Mouse (Mus musculus) embryonic stem cell, embryonic (primary cell): ENCODE data around the gene Ckm.

Experiments used
- CTCF ChIA-PET, 4 experiments: fragments of 300-600 bp in 2 of 4; fragments of 350-600 bp in 2 of 4; sonication (Branson Sonifier 250); formaldehyde crosslinking; loops; one replicate each; lab custom pipeline; 2022; ENCODE audit warnings: inconsistent platforms in 2 of 4; lab: Charles Lee
- POLR2A ChIA-PET, 4 experiments: fragments of 300-600 bp in 2 of 4; fragments of 350-600 bp in 2 of 4; sonication (Branson Sonifier 250); formaldehyde crosslinking; loops; one replicate each; lab custom pipeline; 2022; ENCODE audit warnings: antibody characterized with exemption in 4 of 4, inconsistent platforms in 1 of 4; lab: Charles Lee

The Ckm gene

GRCm38 (mm10) chr7:19410766-19411344, 6.3 kb downstream of the Ckm start:
- ChIA-PET POLR2A (interaction anchor here in 1 of 4 experiments (1.0 kb wide), 1 partner anchor 290 kb away, joined by 3 read pairs; no protein-coding TSS in a partner anchor), CTCF (interaction anchor here in 1 of 4 experiments (0.6 to 1.5 kb wide), 2 partner anchors 148 to 273 kb away, joined by 3 to 4 read pairs; no protein-coding TSS in a partner anchor)

- ChIA-PET CTCF (interaction anchor here in 1 of 4 experiments (1.5 kb wide), 1 partner anchor 147 kb away, joined by 3 read pairs; no protein-coding TSS in a partner anchor), POLR2A (interaction anchor here in 1 of 4 experiments (1.0 kb wide), 1 partner anchor 10 kb away, joined by 3 read pairs; no protein-coding TSS in a partner anchor)
These were observed 7.2 kb downstream of the Ckm start for GRCm38 (mm10) chr7:19411783-19412182.

GRCm38 (mm10) chr7:19413525-19413924, 8.9 kb downstream of the Ckm start:
- CTCF ChIA-PET: interaction anchor here in 1 of 4 experiments (1.0 kb wide), 1 partner anchor 48 kb away, joined by 4 read pairs; no protein-coding TSS in a partner anchor

GRCm38 (mm10) chr7:19416590-19416989, 12.0 kb downstream of the Ckm start:
- ChIA-PET POLR2A (interaction anchor here in 1 of 4 experiments (0.6 to 1.0 kb wide), 3 partner anchors 11 to 202 kb away, joined by 3 read pairs; no protein-coding TSS in a partner anchor), CTCF (interaction anchor here in 1 of 4 experiments (0.8 kb wide), 1 partner anchor 10 kb away, joined by 3 read pairs; no protein-coding TSS in a partner anchor)

More at GRCm38 (mm10) chr7:19413525-19413924, 8.9 kb downstream of the Ckm start:
- POLR2A ChIA-PET: interaction anchor here in 1 of 4 experiments (0.9 to 1.1 kb wide), 3 partner anchors 22 to 287 kb away, joined by 3 to 4 read pairs (median 3); no protein-coding TSS in a partner anchor

DNA sequence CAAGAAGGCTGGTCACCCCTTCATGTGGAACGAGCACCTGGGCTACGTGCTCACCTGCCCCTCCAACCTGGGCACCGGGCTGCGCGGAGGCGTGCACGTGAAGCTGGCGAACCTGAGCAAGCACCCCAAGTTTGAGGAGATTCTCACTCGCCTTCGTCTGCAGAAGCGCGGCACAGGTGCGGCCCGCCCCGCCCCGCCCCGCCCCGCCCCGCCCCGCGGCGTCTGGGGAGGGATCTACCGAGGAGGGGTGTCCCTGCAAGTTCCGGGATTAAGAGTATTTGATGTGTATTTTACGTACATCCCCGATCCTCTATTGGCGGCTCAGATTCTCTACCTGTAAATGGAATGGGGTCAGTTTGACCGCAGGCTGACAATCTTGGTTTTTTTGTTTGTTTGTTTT, 15.5 kb downstream of the Ckm start:
- POLR2A ChIA-PET: no interaction called here
- CTCF ChIA-PET: interaction anchor here in 1 of 4 experiments (1.6 to 1.7 kb wide), 2 partner anchors 15 to 24 kb away, joined by 5 to 7 read pairs; partner anchors contain the start of gene Ckm

DNA sequence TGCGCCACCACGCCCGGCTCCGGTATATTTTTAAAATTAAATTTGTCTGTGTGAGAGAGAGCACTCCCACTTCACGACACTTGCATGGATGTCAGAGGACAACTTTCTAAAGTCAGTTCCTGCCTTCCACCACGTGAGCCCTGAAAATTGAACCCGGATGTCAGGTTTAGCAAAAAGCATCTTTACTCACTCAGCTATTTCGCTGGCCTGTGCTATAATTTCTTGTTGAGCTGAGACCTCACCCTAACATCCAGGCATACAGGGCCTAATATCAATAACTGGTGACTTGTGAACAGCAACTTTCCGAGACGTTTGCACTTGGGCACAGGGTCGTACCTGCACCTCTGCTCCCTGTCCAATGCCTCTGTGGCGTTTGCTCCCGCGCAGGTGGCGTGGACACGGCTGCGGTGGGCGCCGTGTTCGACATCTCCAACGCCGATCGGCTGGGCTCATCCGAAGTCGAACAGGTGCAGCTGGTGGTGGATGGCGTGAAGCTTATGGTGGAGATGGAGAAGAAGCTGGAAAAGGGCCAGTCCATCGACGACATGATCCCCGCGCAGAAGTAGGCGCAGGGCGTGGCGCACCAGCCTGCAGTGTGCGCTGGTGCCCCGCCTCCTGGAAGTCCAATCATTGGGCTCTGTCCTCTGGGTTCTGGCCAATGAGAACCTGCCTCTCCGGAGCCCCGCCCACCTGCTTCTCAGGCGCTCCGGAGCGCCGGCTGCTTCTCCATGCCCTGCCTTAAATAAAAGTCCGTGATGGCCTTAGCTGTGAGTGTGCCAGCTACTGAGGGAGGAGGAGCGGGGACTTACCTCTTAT, 16.5 kb downstream of the Ckm start:
- CTCF ChIA-PET: interaction anchor here (0.5 to 1.7 kb wide), 11 partner anchors 11 to 369 kb away, joined by 3 to 10 read pairs (median 5); partner anchors contain the start of gene Ckm (in 2 of the 4)
- POLR2A ChIA-PET: interaction anchor here (0.6 to 1.2 kb wide), 10 partner anchors 9 to 321 kb away, joined by 3 to 8 read pairs (median 3); no protein-coding TSS in a partner anchor

DNA sequence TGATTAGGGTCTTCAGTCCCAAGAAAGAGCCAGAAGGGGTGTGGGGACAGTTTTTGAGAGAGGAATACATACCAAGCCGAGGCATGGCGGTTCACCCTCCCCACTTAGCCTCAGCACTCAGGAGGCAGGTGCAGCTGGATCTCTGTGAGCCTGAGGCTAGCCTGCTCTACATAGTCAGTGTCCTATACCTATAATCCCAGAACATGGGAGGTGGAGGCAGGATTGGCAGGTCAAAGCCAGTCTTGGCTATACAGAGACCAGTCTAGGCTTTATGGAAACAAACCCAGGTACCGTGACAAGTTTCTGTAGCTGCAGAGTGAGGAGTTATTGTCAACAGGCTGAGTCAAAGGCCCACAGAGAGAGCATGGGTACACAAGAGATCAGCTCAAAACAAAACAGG, 18.5 kb downstream of the Ckm start:
- CTCF ChIA-PET: interaction anchor here in 2 of 4 experiments (0.7 to 1.2 kb wide), 2 partner anchors 9 to 17 kb away, joined by 3 to 5 read pairs; no protein-coding TSS in a partner anchor
- POLR2A ChIA-PET: interaction anchor here in 2 of 4 experiments (1.0 to 1.5 kb wide), 3 partner anchors 9 to 181 kb away, joined by 3 to 4 read pairs (median 4); no protein-coding TSS in a partner anchor

DNA sequence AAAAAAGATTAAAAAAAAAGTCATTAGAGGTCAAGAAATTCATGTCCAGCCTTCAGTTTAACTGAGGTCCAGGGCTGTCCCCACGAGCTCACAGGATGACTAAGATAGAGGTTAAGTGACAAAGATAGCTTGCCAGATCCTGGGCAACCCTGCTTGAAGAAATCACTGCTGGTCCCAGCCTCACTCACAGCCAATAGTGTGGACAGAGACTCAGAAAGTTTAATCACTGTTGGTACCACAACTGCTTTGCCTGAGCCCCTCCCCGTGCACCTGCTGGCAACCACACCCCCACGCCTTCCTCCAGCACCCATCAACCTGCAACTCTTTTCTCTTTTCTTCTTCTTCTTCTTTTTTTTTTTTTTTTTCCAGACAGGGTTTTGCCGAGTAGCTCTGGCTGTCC, 19.5 kb downstream of the Ckm start:
- ChIA-PET POLR2A (interaction anchor here in 3 of 4 experiments (0.6 to 1.6 kb wide), 7 partner anchors 8 to 141 kb away, joined by 4 to 7 read pairs (median 4); no protein-coding TSS in a partner anchor), CTCF (interaction anchor here (0.5 to 1.2 kb wide), 8 partner anchors 8 to 488 kb away, joined by 3 to 15 read pairs (median 4); no protein-coding TSS in a partner anchor)

DNA sequence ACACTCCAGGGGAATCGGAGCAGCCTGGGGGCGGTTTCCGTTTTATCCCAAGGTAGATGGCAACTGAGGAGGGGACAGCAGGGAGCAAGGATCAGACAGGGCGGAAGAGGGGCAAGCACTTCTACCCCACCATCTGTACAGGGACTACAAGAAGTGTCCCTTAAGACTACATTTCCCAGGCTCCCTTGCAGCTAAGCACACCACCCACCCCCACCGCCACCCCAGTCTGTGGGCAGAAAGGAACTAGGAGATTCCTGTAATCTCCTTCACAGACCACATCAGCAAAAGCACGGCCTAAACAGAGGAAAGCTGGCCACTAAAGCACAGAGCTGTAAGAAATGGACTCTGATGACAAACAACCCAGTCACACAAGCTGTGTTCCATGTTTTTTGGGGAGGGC, 21.8 kb downstream of the Ckm start:
- CTCF ChIA-PET: interaction anchor here (0.6 to 2.7 kb wide), 16 partner anchors 11 to 423 kb away, joined by 3 to 9 read pairs (median 4); no protein-coding TSS in a partner anchor
- POLR2A ChIA-PET: interaction anchor here in 3 of 4 experiments (0.5 to 1.9 kb wide), 18 partner anchors 9 to 272 kb away, joined by 3 to 8 read pairs (median 3); partner anchors contain the start of genes Apoe (in 1 of the 3), Nkpd1 (in 1 of the 3) and Opa3 (in 1 of the 3)

- CTCF ChIA-PET: interaction anchor here (0.6 to 2.7 kb wide), 14 partner anchors 10 to 163 kb away, joined by 3 to 9 read pairs (median 4); no protein-coding TSS in a partner anchor
- POLR2A ChIA-PET: interaction anchor here in 3 of 4 experiments (0.6 to 1.6 kb wide), 17 partner anchors 9 to 323 kb away, joined by 3 to 8 read pairs (median 3); partner anchors contain the start of genes Apoe (in 1 of the 3), Nectin2 (in 1 of the 3), Nkpd1 (in 1 of the 3) and Opa3 (in 1 of the 3)
These were observed 22.3 kb downstream of the Ckm start for GRCm38 (mm10) chr7:19426888-19427287.

DNA sequence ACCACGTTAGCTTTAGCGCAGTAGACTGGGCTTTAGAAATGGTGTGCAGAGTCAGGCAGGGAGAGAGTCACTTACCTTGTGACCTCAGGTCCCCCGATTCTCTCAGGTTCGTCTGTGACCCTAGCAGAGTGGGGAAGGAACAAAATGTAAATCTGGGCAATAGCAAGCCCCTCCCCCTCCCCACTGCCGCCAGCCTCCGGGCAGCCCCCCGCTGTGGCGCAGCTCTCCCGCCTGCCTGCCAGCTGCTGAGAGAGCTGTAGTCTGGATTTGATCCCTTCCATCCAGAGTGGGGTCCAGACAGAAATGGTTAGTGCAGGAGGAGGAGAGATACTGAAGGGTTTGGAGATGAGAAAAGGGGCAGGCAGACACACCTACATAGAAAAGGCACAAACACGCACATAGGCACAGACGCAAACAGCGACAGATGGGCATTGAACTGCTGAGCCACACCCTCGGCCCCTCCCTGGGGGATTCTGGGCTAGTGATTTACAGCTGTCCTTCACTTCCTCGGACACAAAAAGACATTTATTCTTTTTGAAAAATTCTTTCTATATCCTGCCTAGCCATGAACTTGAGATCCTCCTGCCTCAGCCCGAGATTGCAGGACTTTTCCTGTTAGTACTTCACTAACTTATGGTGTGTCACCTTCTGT, 23.5 kb downstream of the Ckm start:
- CTCF ChIA-PET: interaction anchor here in 3 of 4 experiments (0.6 to 2.7 kb wide), 9 partner anchors 9 to 162 kb away, joined by 3 to 9 read pairs (median 4); partner anchors contain the start of gene Ckm (in 1 of the 3)
- POLR2A ChIA-PET: interaction anchor here in 3 of 4 experiments (0.5 to 1.5 kb wide), 8 partner anchors 9 to 152 kb away, joined by 3 to 5 read pairs (median 3); no protein-coding TSS in a partner anchor

GRCm38 (mm10) chr7:19429726-19430125, 25.1 kb downstream of the Ckm start:
- CTCF ChIA-PET: interaction anchor here in 2 of 4 experiments (0.6 to 1.7 kb wide), 5 partner anchors 8 to 361 kb away, joined by 3 to 5 read pairs (median 4); no protein-coding TSS in a partner anchor
- POLR2A ChIA-PET: interaction anchor here in 3 of 4 experiments (0.6 to 1.2 kb wide), 6 partner anchors 8 to 378 kb away, joined by 3 to 6 read pairs (median 3); partner anchors contain the start of gene Tomm40 (in 1 of the 3)

DNA sequence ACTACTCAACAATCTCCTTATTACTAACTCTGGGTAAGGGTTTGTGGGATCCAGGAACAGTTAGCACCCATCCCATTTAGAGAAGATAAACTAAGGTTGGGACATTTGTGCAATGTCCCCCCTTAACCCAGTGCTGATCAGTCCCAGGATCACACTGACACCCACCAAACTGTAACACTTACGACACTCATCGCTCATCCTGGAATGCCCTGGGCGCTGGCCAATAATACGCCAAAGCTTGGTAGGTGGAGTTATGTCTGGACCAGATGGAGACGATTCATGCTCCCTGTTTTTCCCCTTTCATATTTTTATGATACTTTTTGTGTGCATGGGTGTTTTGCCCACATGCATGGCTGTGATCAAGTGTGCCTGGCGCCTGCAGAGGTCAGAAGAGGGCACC, 25.8 kb downstream of the Ckm start:
- CTCF ChIA-PET: interaction anchor here in 1 of 4 experiments (0.6 kb wide), 1 partner anchor 63 kb away, joined by 3 read pairs; no protein-coding TSS in a partner anchor
- POLR2A ChIA-PET: interaction anchor here in 2 of 4 experiments (1.1 to 1.2 kb wide), 3 partner anchors 9 to 285 kb away, joined by 3 read pairs; partner anchors contain the start of gene Tomm40 (in 1 of the 2)

DNA sequence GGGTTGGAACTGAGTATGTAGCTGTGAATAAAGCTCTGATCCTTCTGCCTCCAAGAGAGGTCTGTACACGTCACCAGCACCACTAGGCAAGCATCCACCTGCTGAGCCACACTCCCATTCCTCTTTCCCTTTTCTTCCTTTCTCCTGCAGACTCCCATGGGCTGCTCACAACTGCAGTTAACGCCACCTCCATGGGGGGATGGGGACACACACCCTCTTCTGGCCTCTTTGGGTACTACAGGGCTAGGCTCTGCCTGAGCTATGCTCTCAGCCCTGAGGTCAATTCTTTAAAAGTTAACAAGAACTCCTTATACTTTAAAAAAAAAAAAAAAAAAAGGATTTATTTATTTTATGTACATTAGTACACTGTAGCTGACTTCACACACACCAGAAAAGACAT, 27.9 kb downstream of the Ckm start:
- POLR2A ChIA-PET: interaction anchor here (0.6 to 1.3 kb wide), 10 partner anchors 9 to 295 kb away, joined by 3 to 5 read pairs (median 3); no protein-coding TSS in a partner anchor

DNA sequence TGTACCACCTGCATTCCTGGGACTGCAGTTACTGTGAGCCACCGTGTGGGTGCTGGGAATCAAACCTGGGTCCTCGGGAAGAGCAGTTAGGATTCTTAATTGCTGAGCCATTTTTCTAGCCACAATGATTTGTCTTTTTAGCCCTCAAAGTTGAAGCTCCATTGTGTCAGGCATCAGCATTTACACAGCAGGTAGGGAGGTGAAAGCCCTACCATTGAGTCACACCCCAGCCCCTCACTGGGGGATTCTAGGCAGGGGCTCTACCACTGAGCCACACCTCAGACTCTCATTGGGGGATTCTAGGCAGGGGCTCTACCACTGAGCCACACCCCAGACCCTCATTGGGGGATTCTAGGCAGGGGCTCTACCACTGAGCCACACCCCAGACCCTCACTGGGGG, 31.7 kb downstream of the Ckm start:
- ChIA-PET CTCF (interaction anchor here (0.6 to 2.2 kb wide), 8 partner anchors 8 to 233 kb away, joined by 3 to 11 read pairs (median 4); no protein-coding TSS in a partner anchor), POLR2A (interaction anchor here in 3 of 4 experiments (0.7 to 2.3 kb wide), 6 partner anchors 9 to 116 kb away, joined by 3 to 8 read pairs (median 3); no protein-coding TSS in a partner anchor)

More for the DNA sequence above, 27.9 kb downstream of the Ckm start:
- CTCF ChIA-PET: interaction anchor here (0.5 to 3.1 kb wide), 40 partner anchors 9 to 364 kb away, joined by 3 to 19 read pairs (median 4); partner anchors contain the start of genes Eml2 (in 1 of the 4) and Nkpd1 (in 1 of the 4)

GRCm38 (mm10) chr7:19437048-19437447, 32.5 kb downstream of the Ckm start:
- ChIA-PET CTCF (interaction anchor here (0.6 to 2.2 kb wide), 14 partner anchors 8 to 353 kb away, joined by 3 to 11 read pairs (median 3); no protein-coding TSS in a partner anchor), POLR2A (interaction anchor here in 3 of 4 experiments (0.5 to 2.3 kb wide), 7 partner anchors 10 to 374 kb away, joined by 3 to 8 read pairs (median 3); no protein-coding TSS in a partner anchor)
